Mouse (Mus musculus) hindbrain, postnatal 0 days (tissue): ENCODE results near the gene Olfr221. TPM values are rescaled to one million over a fixed set of nuclear protein-coding genes. Genes with fewer than 3 reads are reported as not detected.
A peak's percentile ranks its signal among the peaks of the same experiment; 100 is the strongest.

Source experiments
- ATAC-seq: fragments of 200-750 bp; cut with Nextera tagmentation; 2 replicates; pipeline ENCODE4 v1.8.0; 2017; ENCODE audit warnings: mild to moderate bottlenecking, moderate TSS enrichment, moderate library complexity
- DNase-seq: peaks from one replicate; pipeline ENCODE4 v3.0.0-alpha.2; 2015; ENCODE audit warnings: low spot score
- H3K27ac ChIP-seq: fragments of 300-500 bp; sonication (generic); 2 replicates; pipeline ENCODE4 v1.5.1; 2014; ENCODE audit warnings: mild to moderate bottlenecking
- H3K27me3 ChIP-seq: fragments of 300-500 bp; sonication (generic); 2 replicates; pipeline ENCODE4 v1.6.1; 2014; ENCODE audit warnings: low read length, mixed read lengths; ENCODE audit not compliant: insufficient read depth
- H3K36me3 ChIP-seq: fragments of 300-500 bp; sonication (generic); 2 replicates; pipeline ENCODE4 v1.6.1; 2014; ENCODE audit warnings: low read length, mixed read lengths; ENCODE audit not compliant: insufficient read depth
- H3K4me1 ChIP-seq: fragments of 300-500 bp; sonication (generic); 2 replicates; pipeline ENCODE4 v1.6.1; 2014; ENCODE audit warnings: antibody characterized with exemption, low read length, mixed read lengths; ENCODE audit not compliant: insufficient read depth
- H3K4me2 ChIP-seq: fragments of 300-500 bp; sonication (generic); 2 replicates; pipeline ENCODE4 v1.6.1; 2014; ENCODE audit warnings: low read depth, mild to moderate bottlenecking, low read length, moderate library complexity, mixed read lengths
- H3K4me3 ChIP-seq: fragments of 300-500 bp; sonication (generic); 2 replicates; pipeline ENCODE4 v1.5.1; 2014; ENCODE audit warnings: low read length
- H3K9ac ChIP-seq: fragments of 300-500 bp; sonication (generic); replicated peaks from 2 replicates; pipeline ENCODE4 v1.6.1; 2014; ENCODE audit warnings: mild to moderate bottlenecking, low read length, moderate library complexity, mixed read lengths
- H3K9me3 ChIP-seq: fragments of 300-500 bp; sonication (generic); 2 replicates; pipeline ENCODE4 v1.6.1; 2016; ENCODE audit warnings: low read length, mixed read lengths
- CTCF ChIP-seq: IDR thresholded peaks from 2 replicates; pipeline ENCODE4 v1.5.1; 2016; ENCODE audit warnings: antibody characterized with exemption, control low read depth, low read depth
- WGBS: fragments of 180-500 bp; shearing (Covaris S2); extraction: QIAGEN DNeasy Blood & Tissue Kit; methylation state at CpG from one replicate; pipeline ENCODE4 v1.1.7; 2014; 5-methylcytosine and 5-hydroxymethylcytosine counted together
- polyA plus RNA-seq: library from polyadenylated mRNA; unstranded; fragments of >200 nt; fragmentation: Nextera tagmentation; extraction: Ambion mirVana; gene quantifications from 2 replicates; pipeline ENCODE4 v1.2.1, GENCODE M21; 2015
- total RNA-seq: library from RNA; depleted of rRNA; stranded (reverse); fragments of >200 nt; gene quantifications from 2 replicates; pipeline ENCODE4 v1.2.3, GENCODE M21; 2014

The Olfr221 gene
- total and polyA plus RNA-seq, 2 experiments from 2014 or later: not detected

DNA sequence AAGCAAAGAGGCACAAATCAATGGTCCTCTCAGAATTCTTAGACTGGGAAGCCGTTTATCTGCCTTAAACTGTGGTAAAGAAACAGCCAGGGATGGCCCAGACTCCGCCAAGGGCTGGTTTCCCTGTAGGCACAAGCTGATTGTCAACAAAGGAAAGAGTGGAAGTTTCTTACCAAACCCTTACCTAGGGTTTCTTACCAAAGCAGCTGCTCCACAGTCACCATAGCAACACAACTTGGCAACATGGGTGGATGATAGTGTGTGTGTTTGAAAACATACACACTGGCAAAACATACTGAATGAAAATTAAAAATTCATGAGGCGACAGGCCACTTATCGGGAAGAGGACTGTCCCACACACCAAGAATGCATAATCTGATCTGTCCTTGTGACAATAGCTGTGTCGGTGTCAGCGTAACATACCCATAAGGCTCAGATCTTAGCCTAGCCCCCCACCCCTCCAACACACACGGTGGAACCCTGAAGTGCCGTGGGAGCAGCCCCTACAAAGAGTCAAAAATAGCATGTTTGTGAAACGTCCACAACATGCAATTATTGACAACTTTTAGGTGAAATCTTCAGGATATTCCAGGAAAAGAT lies 3.8 kb upstream of the Olfr221 start:
- no peak for ATAC-seq
- H3K9me3 ChIP-seq: no peaks in the 10 kb centered on the region
- no peak overlapping the region for H3K27ac ChIP-seq
- H3K4me3 ChIP-seq: no peak overlapping the region
- no peaks in the 10 kb centered on the region for H3K4me1 ChIP-seq
- H3K36me3 ChIP-seq: no peaks in the 10 kb centered on the region
- peak; percentile 15 for DNase-seq
- no peak overlapping the region for H3K9ac ChIP-seq
- H3K4me2 ChIP-seq: no peak overlapping the region
- H3K27me3 ChIP-seq: no peaks in the 10 kb centered on the region
- WGBS: 33% methylated on average over 9 of the region's 9 CpGs
- TF ChIP-seq CTCF: no peak

DNA sequence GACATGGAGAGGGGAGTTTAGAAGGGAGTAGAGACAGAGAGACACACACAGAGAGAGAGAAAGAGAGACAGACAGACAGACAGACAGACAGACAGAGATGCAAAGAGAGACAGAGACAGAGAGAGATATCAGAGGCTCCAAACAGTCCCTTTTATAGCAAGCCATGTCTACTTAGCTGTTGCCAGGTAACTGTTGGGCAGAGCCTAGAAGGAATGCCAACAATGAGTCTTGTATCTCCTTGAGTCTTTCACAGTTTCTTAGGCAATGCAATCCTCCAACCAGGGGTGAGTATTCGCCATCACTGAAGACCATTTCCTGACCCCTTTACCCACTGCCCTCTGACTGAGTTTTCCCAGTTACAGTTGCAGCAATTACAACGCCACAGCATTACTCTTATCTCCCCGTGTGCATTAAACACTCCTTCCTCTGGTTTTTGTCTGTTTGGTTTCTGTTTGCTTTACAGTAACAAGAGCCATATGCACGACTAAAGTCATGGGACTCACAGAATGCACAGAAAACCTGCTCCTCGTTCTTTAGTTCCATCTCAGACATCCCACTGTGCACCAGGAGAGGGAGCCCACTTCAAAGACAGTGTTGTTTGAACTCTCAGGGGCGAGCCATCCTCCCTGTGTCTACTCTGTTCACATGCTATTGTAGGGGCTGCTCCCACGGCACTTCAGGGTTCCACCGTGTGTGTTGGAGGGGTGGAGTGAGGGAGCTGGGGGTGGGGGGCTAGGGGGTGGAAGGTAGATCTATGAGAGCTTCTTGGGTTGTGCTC lies 2.8 kb upstream of the Olfr221 start:
- DNase-seq (peak; percentile 63), ATAC-seq (peak; percentile 67)
- no peaks in the 10 kb centered on the region for H3K36me3 ChIP-seq
- H3K27me3 ChIP-seq: no peaks in the 10 kb centered on the region
- no peak overlapping the region for H3K9ac ChIP-seq
- H3K27ac ChIP-seq: no peak overlapping the region
- no peak overlapping the region for H3K4me2 ChIP-seq
- 5% methylated on average over 8 of the region's 8 CpGs for WGBS
- TF ChIP-seq CTCF: peak; percentile 71
- H3K9me3 ChIP-seq: no peaks in the 10 kb centered on the region
- H3K4me1 ChIP-seq: no peaks in the 10 kb centered on the region
- H3K4me3 ChIP-seq: no peak overlapping the region

DNA sequence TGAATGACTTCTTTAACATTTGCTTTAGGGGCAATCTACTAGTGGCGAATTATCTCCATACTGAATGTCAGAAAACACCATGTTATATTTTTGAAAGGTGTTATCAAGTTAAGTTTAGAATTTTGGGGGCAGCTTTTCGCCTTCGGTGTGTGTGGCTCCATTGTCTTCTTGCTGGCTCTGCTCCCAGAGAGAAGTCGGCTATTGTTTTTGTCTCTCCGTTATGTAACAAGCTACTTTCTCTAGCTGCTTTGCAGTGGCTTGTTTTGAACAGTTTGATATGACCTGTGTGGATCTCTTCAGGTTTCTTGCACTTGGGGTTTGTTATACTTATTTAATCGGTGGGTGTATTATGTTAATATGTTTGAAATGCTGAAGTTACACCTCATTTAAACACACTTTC lies 1.2 kb upstream of the Olfr221 start:
- H3K9ac ChIP-seq: no peak overlapping the region
- H3K36me3 ChIP-seq: no peaks in the 10 kb centered on the region
- ATAC-seq (no peak), DNase-seq (no peak)
- H3K9me3 ChIP-seq: no peaks in the 10 kb centered on the region
- 38% methylated on average over 6 of the region's 6 CpGs for WGBS
- no peaks in the 10 kb centered on the region for H3K27me3 ChIP-seq
- H3K4me2 ChIP-seq: no peak overlapping the region
- no peak overlapping the region for H3K27ac ChIP-seq
- H3K4me3 ChIP-seq: no peak overlapping the region
- H3K4me1 ChIP-seq: no peaks in the 10 kb centered on the region
- TF ChIP-seq CTCF: no peak

DNA sequence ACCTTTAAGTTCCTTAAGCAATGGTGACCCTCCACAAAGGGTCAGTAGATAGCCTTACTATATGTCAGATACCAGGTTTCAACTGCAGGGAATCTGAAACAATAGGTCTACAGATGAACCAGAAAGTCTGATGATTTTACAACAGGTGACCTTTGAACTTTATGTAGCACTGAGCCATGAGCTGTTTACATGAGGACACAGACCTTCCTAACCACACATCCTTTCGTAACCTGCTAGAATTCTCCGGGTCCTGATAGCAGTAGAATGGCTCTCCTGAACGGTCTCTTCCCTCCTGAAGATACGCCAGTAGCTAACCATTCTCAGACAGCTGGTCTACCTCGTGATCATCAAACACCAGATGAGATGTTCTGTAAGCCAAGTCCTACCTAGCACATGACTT lies 2.9 kb downstream of the Olfr221 start:
- no peaks in the 10 kb centered on the region for H3K27me3 ChIP-seq
- H3K36me3 ChIP-seq: no peaks in the 10 kb centered on the region
- no peak overlapping the region for H3K9ac ChIP-seq
- DNase-seq: no peak
- no peak for ATAC-seq
- H3K4me2 ChIP-seq: no peak overlapping the region
- WGBS: 90% methylated on average over 5 of the region's 5 CpGs
- H3K4me3 ChIP-seq: no peak overlapping the region
- no peak overlapping the region for H3K27ac ChIP-seq
- H3K4me1 ChIP-seq: no peaks in the 10 kb centered on the region
- TF ChIP-seq CTCF: no peak
- H3K9me3 ChIP-seq: no peaks in the 10 kb centered on the region

DNA sequence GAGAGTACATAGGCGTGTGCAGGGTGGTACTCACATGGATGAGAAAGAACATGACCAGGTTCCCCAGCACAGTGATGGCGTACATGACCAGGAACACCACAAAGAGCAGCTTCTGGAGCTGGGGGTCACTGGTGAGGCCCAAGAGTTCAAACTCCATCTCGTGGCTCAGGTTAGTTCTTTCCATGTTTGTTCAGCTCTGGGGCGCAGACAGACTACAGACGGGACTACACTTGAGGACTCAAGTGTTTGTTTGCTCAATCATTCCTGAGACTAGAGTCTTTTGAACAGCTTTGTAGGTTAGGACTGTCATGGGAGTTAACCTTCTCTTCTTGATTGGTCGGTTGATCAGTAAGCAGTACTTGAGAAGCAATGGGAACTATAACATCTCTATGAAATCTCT lies 6.3 kb downstream of the Olfr221 start:
- 91% methylated on average over 6 of the region's 6 CpGs for WGBS
- DNase-seq (no peak), ATAC-seq (no peak)
- TF ChIP-seq CTCF: no peak
- no peaks in the 10 kb centered on the region for H3K36me3 ChIP-seq
- no peak overlapping the region for H3K4me3 ChIP-seq
- H3K27me3 ChIP-seq: no peaks in the 10 kb centered on the region
- no peaks in the 10 kb centered on the region for H3K4me1 ChIP-seq
- no peak overlapping the region for H3K9ac ChIP-seq
- H3K4me2 ChIP-seq: no peak overlapping the region
- H3K9me3 ChIP-seq: no peaks in the 10 kb centered on the region
- H3K27ac ChIP-seq: no peak overlapping the region

DNA sequence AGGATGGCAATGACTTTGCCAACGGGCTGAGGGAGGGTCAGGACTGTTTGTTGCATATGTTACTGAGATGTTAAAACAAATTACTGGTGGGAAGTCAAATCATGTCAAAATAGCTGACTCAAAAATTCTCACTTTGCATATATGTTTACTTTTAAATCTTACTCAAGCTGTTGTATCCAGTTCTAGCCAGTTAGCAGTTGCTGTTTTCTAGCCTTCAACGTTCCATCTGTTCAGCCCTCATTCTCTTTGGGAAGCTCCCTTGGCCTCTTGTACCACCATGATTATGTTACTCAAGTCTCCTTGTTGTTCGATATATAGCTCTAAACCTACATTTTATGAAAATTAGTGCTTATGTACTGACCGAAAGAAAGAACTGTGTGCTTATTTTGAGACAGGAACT lies 15.9 kb downstream of the Olfr221 start:
- H3K9ac ChIP-seq: no peak overlapping the region
- no peak overlapping the region for H3K27ac ChIP-seq
- 83% methylated on average over 4 of the region's 4 CpGs for WGBS
- no peak overlapping the region for H3K4me2 ChIP-seq
- DNase-seq: no peak
- no peaks in the 10 kb centered on the region for H3K27me3 ChIP-seq
- ATAC-seq: no peak
- H3K9me3 ChIP-seq: no peaks in the 10 kb centered on the region
- H3K4me1 ChIP-seq: peaks cover 12% of the 10 kb centered on the region; the same call in 1 of the 2 replicates
- no peak for TF ChIP-seq CTCF
- H3K36me3 ChIP-seq: no peaks in the 10 kb centered on the region
- H3K4me3 ChIP-seq: no peak overlapping the region

DNA sequence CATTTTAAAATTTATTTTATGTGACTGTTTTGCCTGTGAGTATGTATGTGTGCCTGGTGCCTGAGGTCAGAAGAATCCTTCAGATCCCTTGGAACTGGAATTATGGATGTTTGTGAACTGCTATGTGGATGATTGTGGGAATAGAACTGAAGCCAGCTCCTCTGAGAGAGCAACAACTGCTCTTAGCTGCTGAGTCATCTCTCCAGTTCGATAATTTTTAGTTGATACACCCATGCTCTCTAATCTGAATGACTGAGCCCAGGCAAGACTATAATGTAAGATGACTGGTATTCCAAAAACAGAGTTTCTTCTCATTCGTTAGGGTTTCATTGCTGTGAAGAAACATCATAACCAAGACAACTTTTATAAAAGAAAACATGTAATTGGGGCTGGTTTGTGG lies 18.1 kb downstream of the Olfr221 start:
- 84% methylated on average over 2 of the region's 2 CpGs for WGBS
- no peaks in the 10 kb centered on the region for H3K36me3 ChIP-seq
- H3K27ac ChIP-seq: no peak overlapping the region
- no peak overlapping the region for H3K4me2 ChIP-seq
- no peak for ATAC-seq
- H3K9me3 ChIP-seq: no peaks in the 10 kb centered on the region
- no peak overlapping the region for H3K9ac ChIP-seq
- H3K27me3 ChIP-seq: no peaks in the 10 kb centered on the region
- peaks cover 15% of the 10 kb centered on the region; the same call in 1 of the 2 replicates for H3K4me1 ChIP-seq
- no peak for DNase-seq
- H3K4me3 ChIP-seq: no peak overlapping the region
- TF ChIP-seq CTCF: no peak
